Mouse (Mus musculus) forebrain, postnatal 0 days (tissue): Measurements from ENCODE around the gene Pikfyve. TPM values are rescaled to one million over a fixed set of nuclear protein-coding genes. Genes with fewer than 3 reads are reported as not detected.

ENCODE experiments used
- ATAC-seq: fragments of 200-750 bp; cut with Nextera tagmentation; 2 replicates; pipeline ENCODE4 v1.8.0; 2017; ENCODE audit warnings: mild to moderate bottlenecking, moderate library complexity
- DNase-seq: peaks from one replicate; pipeline ENCODE4 v3.0.0-alpha.2; 2015
- H3K27ac ChIP-seq: fragments of 300-500 bp; sonication (generic); 2 replicates; pipeline ENCODE4 v1.5.1; 2014; ENCODE audit warnings: low read depth, mild to moderate bottlenecking, antibody characterized with exemption, low read length, moderate library complexity, mixed read lengths
- H3K27me3 ChIP-seq: fragments of 300-500 bp; sonication (generic); 2 replicates; pipeline ENCODE4 v1.6.1; 2014; ENCODE audit warnings: mild to moderate bottlenecking, low read length, mixed read lengths; ENCODE audit not compliant: insufficient read depth
- H3K36me3 ChIP-seq: fragments of 300-500 bp; sonication (generic); 2 replicates; pipeline ENCODE4 v1.6.1; 2014; ENCODE audit warnings: mild to moderate bottlenecking, moderate library complexity; ENCODE audit not compliant: insufficient read depth
- H3K4me1 ChIP-seq: fragments of 300-500 bp; sonication (generic); 2 replicates; pipeline ENCODE4 v1.6.1; 2014; ENCODE audit warnings: antibody characterized with exemption; ENCODE audit not compliant: insufficient read depth
- H3K4me2 ChIP-seq: fragments of 300-500 bp; sonication (generic); 2 replicates; pipeline ENCODE4 v1.6.1; 2014; ENCODE audit warnings: low read depth, mild to moderate bottlenecking, moderate library complexity
- H3K4me3 ChIP-seq: fragments of 300-500 bp; sonication (generic); 2 replicates; pipeline ENCODE4 v1.5.1; 2014; ENCODE audit warnings: low read depth, low read length, mixed read lengths
- H3K9ac ChIP-seq: fragments of 300-500 bp; sonication (generic); 2 replicates; pipeline ENCODE4 v1.6.1; 2014; ENCODE audit warnings: mild to moderate bottlenecking
- H3K9me3 ChIP-seq: fragments of 300-500 bp; sonication (generic); 2 replicates; pipeline ENCODE4 v1.6.1; 2016; ENCODE audit warnings: low read length
- CTCF ChIP-seq: sonication (generic); IDR thresholded peaks from 2 replicates; pipeline ENCODE4 v1.5.1; 2016; ENCODE audit warnings: antibody characterized with exemption, control low read depth, low read depth
- WGBS: fragments of 180-500 bp; shearing (Covaris S2); extraction: QIAGEN DNeasy Blood & Tissue Kit; methylation state at CpG from one replicate; pipeline ENCODE4 v1.1.7; 2014; 5-methylcytosine and 5-hydroxymethylcytosine counted together
- polyA plus RNA-seq: library from polyadenylated mRNA; unstranded; fragments of >200 nt; fragmentation: Nextera tagmentation; extraction: Ambion mirVana; gene quantifications from 2 replicates; pipeline ENCODE4 v1.2.1, GENCODE M21; 2015
- total RNA-seq: library from RNA; depleted of rRNA; stranded (reverse); fragments of >200 nt; gene quantifications from 2 replicates; pipeline ENCODE4 v1.2.3, GENCODE M21; 2014

Pikfyve gene
- total and polyA plus RNA-seq, 2 experiments from 2014 or later: 9.9 to 42.6 TPM

GRCm38 (mm10) chr1:65156111-65156510 is 30.4 kb upstream of the Pikfyve start:
- no peak overlapping the region for H3K27ac ChIP-seq
- no peak overlapping the region for H3K4me3 ChIP-seq
- H3K9me3 ChIP-seq: no peaks in the 10 kb centered on the region
- WGBS: 88% methylated on average over 5 of the region's 5 CpGs
- no peaks in the 10 kb centered on the region for H3K27me3 ChIP-seq
- DNase-seq (no peak), ATAC-seq (no peak)
- peaks cover 30% of the 10 kb centered on the region for H3K36me3 ChIP-seq
- no peaks in the 10 kb centered on the region for H3K4me1 ChIP-seq
- H3K9ac ChIP-seq: no peak overlapping the region
- no peak for TF ChIP-seq CTCF
- H3K4me2 ChIP-seq: no peak overlapping the region

DNA sequence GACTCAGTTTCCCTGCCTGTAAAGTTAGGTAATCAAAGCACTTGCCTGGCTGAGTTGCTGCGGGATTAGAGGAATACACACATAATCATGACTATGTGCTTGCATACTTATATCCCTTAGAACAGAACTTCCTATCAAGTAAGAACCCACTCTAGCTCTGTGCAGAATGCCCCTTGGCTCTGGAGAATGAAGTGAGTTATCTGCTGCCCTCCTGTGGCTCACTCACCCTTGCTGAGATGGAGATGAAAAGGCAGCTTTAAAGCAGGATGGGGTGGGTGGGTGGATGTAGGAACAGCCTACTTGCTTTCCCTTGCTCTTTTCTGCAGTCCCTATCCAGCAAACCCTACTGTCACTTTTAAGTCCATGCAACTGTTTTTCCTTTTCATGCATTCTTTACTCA is 24.3 kb upstream of the Pikfyve start:
- Histone ChIP-seq H3K27ac (no peak overlapping the region), H3K9me3 (no peaks in the 10 kb centered on the region), H3K36me3 (peaks cover 83% of the 10 kb centered on the region), H3K27me3 (no peaks in the 10 kb centered on the region), H3K4me3 (no peak overlapping the region), H3K4me1 (no peaks in the 10 kb centered on the region), H3K4me2 (no peak overlapping the region), H3K9ac (no peak overlapping the region)
- 100% methylated on average over 1 of the region's 1 CpGs for WGBS
- ATAC-seq: 0 out of 2 replicates have a peak, but pooled peaks have one; percentile 32
- peak; percentile 37 for TF ChIP-seq CTCF
- DNase-seq: no peak

- 89% methylated on average over 1 of the region's 1 CpGs for whole genome bisulfite sequencing
- H3K4me2 ChIP-seq: no peak overlapping the region
- H3K4me3 ChIP-seq: no peak overlapping the region
- ATAC-seq: no peak
- no peaks in the 10 kb centered on the region for H3K9me3 ChIP-seq
- 0 out of 2 replicates have a peak, but pooled peaks cover 4% of the 10 kb centered on the region for H3K4me1 ChIP-seq
- H3K36me3 ChIP-seq: peaks cover 79% of the 10 kb centered on the region
- no peak overlapping the region for H3K9ac ChIP-seq
- no peak for DNase-seq
- TF ChIP-seq CTCF: no peak
- H3K27me3 ChIP-seq: no peaks in the 10 kb centered on the region
- no peak overlapping the region for H3K27ac ChIP-seq
Measured at GRCm38 (mm10) chr1:65167496-65167895, 19.0 kb upstream of the Pikfyve start.

DNA sequence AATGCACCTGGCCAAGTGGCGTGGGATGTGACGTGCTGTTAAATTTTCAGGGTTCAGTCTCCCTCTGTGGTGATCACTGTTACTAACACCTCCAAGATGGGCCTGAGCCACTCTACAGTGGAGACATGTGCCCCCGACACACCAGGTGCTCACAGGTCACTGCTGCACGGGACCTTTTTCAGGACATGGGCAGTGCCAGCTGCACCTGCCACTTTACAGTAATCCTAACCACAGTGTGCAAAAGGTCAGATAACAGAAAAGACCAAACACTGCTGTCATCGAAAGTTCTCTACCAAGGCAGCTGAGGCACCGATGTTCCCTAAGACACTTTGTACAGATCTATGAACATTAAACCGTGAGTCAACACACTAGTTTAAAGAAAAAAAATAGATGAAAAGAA is 16.9 kb upstream of the Pikfyve start:
- WGBS: 95% methylated on average over 7 of the region's 7 CpGs
- no peaks in the 10 kb centered on the region for H3K27me3 ChIP-seq
- DNase-seq (no peak), ATAC-seq (no peak)
- H3K4me2 ChIP-seq: no peak overlapping the region
- H3K36me3 ChIP-seq: peaks cover 73% of the 10 kb centered on the region
- no peak overlapping the region for H3K9ac ChIP-seq
- no peak overlapping the region for H3K27ac ChIP-seq
- TF ChIP-seq CTCF: no peak
- no peaks in the 10 kb centered on the region for H3K9me3 ChIP-seq
- 0 out of 2 replicates have a peak, but pooled peaks cover 5% of the 10 kb centered on the region for H3K4me1 ChIP-seq
- no peak overlapping the region for H3K4me3 ChIP-seq

DNA sequence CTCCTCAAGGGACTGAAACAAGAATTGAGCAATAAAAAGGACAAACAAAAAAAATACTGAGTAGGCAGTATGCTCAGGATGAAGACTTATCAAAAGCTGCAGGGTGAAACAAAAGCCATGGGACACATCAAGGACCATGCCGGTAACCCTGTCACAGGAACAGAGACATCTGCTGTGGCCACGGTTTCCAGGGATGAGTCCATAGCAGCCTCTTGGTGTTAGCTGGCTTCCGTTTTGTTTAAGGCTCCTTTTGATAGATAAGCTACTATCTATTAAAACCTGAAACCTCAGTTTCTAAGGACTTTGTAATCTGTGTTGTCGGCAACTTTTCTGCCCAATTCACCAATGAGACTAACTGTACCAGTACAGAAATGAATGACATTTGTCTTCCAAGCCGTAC is 16.5 kb upstream of the Pikfyve start:
- H3K27me3 ChIP-seq: no peaks in the 10 kb centered on the region

GRCm38 (mm10) chr1:65171579-65171978 is 14.9 kb upstream of the Pikfyve start:
- Histone ChIP-seq H3K4me1 (peaks cover 13% of the 10 kb centered on the region; the same call in 1 of the 2 replicates), H3K27me3 (no peaks in the 10 kb centered on the region), H3K36me3 (peaks cover 58% of the 10 kb centered on the region), H3K9ac (no peak overlapping the region), H3K4me3 (no peak overlapping the region), H3K4me2 (no peak overlapping the region), H3K9me3 (no peaks in the 10 kb centered on the region), H3K27ac (no peak overlapping the region)
- ATAC-seq: peak; percentile 18; the same call in 1 of the 2 replicates
- WGBS: 30% methylated on average over 4 of the region's 4 CpGs
- no peak for DNase-seq
- no peak for TF ChIP-seq CTCF

More for the DNA sequence above, 16.5 kb upstream of the Pikfyve start:
- no peaks in the 10 kb centered on the region for H3K9me3 ChIP-seq
- no peak overlapping the region for H3K27ac ChIP-seq
- DNase-seq (no peak), ATAC-seq (no peak)
- H3K4me1 ChIP-seq: 0 out of 2 replicates have a peak, but pooled peaks cover 5% of the 10 kb centered on the region
- no peak overlapping the region for H3K4me2 ChIP-seq
- no peak overlapping the region for H3K9ac ChIP-seq
- TF ChIP-seq CTCF: no peak
- H3K36me3 ChIP-seq: peaks cover 72% of the 10 kb centered on the region
- WGBS: 90% methylated on average over 5 of the region's 5 CpGs
- no peak overlapping the region for H3K4me3 ChIP-seq

GRCm38 (mm10) chr1:65173716-65174115 is 12.8 kb upstream of the Pikfyve start:
- Histone ChIP-seq H3K27ac (no peak overlapping the region), H3K4me2 (no peak overlapping the region), H3K4me1 (peaks cover 22% of the 10 kb centered on the region), H3K36me3 (peaks cover 39% of the 10 kb centered on the region), H3K27me3 (no peaks in the 10 kb centered on the region), H3K9ac (no peak overlapping the region), H3K4me3 (no peak overlapping the region), H3K9me3 (no peaks in the 10 kb centered on the region)
- DNase-seq (no peak), ATAC-seq (no peak)
- WGBS: 87% methylated on average over 2 of the region's 2 CpGs
- TF ChIP-seq CTCF: no peak
